Mouse (Mus musculus): Measurements from ENCODE around the gene Rptor.

GRCm38 (mm10) chr11:119817362-119817837, 214.7 kb downstream of the Rptor start:
- TF ChIP-seq CTCF (IDR thresholded peaks at IDR 0.05; ENCODE audit: insufficient read depth, low read length) (no peak), POLR2A (IDR thresholded peaks at IDR 0.05; ENCODE audit: borderline replicate concordance, extremely low read depth, low read depth, low read length) (no peak)
